ENCODE assay signal across 8 mouse cellular contexts in genomic region chr5:134678031-134678430, GRCm38 (mm10). TPM values are rescaled to one million over a fixed set of nuclear protein-coding genes. Genes with fewer than 3 reads are reported as not detected.
DNase-seq lines count a peak whose midpoint lies in the region; ATAC-seq lines count a peak whose summit lies in the region.
"Had no signal": no experiment of that assay in that cellular context is flagged by ENCODE, and none has a peak within 500 bp of the region (broad histone marks: within the 10 kb centered on the region; RNA-seq: fewer than 3 reads in every experiment).

No protein-coding gene starts in this region.

- peak; percentile 17 for ATAC-seq in CD4-positive, CD25-positive, alpha-beta regulatory T cell, adult 4 months
- ATAC-seq in heart, embryonic 11.5 days (replicated peaks; ENCODE audit: insufficient number of reproducible peaks, low FRiP score, low TSS enrichment): no peak
- ATAC-seq in lung, embryonic 16.5 days (ENCODE audit: low read depth): no peak
- ATAC-seq in forebrain, embryonic 13.5 days: no peak

- WGBS in heart, embryonic 11.5 days (ENCODE audit: insufficient replicate concordance): 70% methylated on average over 3 of the region's 3 CpGs
- 67% methylated on average over 3 of the region's 3 CpGs for WGBS in lung, embryonic 16.5 days
- 79% methylated on average over 3 of the region's 3 CpGs for WGBS in forebrain, embryonic 13.5 days

- no peaks in the 10 kb centered on the region for H3K27me3 ChIP-seq in heart, embryonic 11.5 days (ENCODE audit: control insufficient read depth, insufficient read depth, low read length)
- H3K27me3 ChIP-seq in lung, embryonic 16.5 days (ENCODE audit: control insufficient read depth, insufficient read depth, low read depth, low read length): no peaks in the 10 kb centered on the region
- no peaks in the 10 kb centered on the region for H3K27me3 ChIP-seq in forebrain, embryonic 13.5 days

- peaks cover 45% of the 10 kb centered on the region for H3K4me1 ChIP-seq in heart, embryonic 11.5 days (ENCODE audit: control insufficient read depth, insufficient read depth, low read length)
- H3K4me1 ChIP-seq in lung, embryonic 16.5 days (replicated peaks; ENCODE audit: control insufficient read depth, insufficient read depth, low read length): peaks cover 36% of the 10 kb centered on the region
- peaks cover 27% of the 10 kb centered on the region for H3K4me1 ChIP-seq in forebrain, embryonic 13.5 days

- H3K9ac ChIP-seq in heart, embryonic 11.5 days (ENCODE audit: low read depth, low read length): peak overlapping the region; percentile 10; the same call in 1 of the 2 replicates
- H3K9ac ChIP-seq in lung, embryonic 16.5 days (ENCODE audit: low read length): peak overlapping the region; percentile 33
- no peak overlapping the region for H3K9ac ChIP-seq in forebrain, embryonic 13.5 days
- H3K9ac ChIP-seq: liver, embryonic 14.5 days had no signal

- H3K9me3 ChIP-seq in heart, embryonic 11.5 days (replicated peaks; ENCODE audit: control insufficient read depth, low read length): no peaks in the 10 kb centered on the region
- H3K9me3 ChIP-seq in lung, embryonic 16.5 days (ENCODE audit: control insufficient read depth, low read length): no peaks in the 10 kb centered on the region
- no peaks in the 10 kb centered on the region for H3K9me3 ChIP-seq in forebrain, embryonic 13.5 days (replicated peaks)

- H3K4me3 ChIP-seq in heart, embryonic 11.5 days (ENCODE audit: low read depth, low read length): no peak overlapping the region
- peak overlapping the region; percentile 10; the same call in 1 of the 2 replicates for H3K4me3 ChIP-seq in lung, embryonic 16.5 days (ENCODE audit: low read length)
- H3K4me3 ChIP-seq in forebrain, embryonic 13.5 days: no peak overlapping the region

- DNase-seq in B cell, adult 2 months: peak; percentile 34 to 48
- no peak for DNase-seq in cerebellum, postnatal 25 days
- DNase-seq in neural tube, embryonic 10.5 days (ENCODE audit: extremely low spot score, low spot score): no peak

- 0 out of 2 replicates have a peak overlapping the region, but pooled peaks have one; percentile 6 for H3K27ac ChIP-seq in heart, embryonic 11.5 days (ENCODE audit: low read depth, low read length)
- H3K27ac ChIP-seq in lung, embryonic 16.5 days (ENCODE audit: low read length): peak overlapping the region; percentile 42
- H3K27ac ChIP-seq in forebrain, embryonic 13.5 days: no peak overlapping the region
- H3K27ac ChIP-seq: liver, embryonic 14.5 days had no signal

- H3K4me2 ChIP-seq in heart, embryonic 11.5 days: peak overlapping the region; percentile 19
- peak overlapping the region; percentile 24 for H3K4me2 ChIP-seq in lung, embryonic 16.5 days (ENCODE audit: low read depth, low read length)
- H3K4me2 ChIP-seq in forebrain, embryonic 13.5 days: no peak overlapping the region

- no peaks in the 10 kb centered on the region for H3K36me3 ChIP-seq in heart, embryonic 11.5 days (ENCODE audit: control insufficient read depth, insufficient read depth, low read length)
- H3K36me3 ChIP-seq in lung, embryonic 16.5 days (ENCODE audit: control insufficient read depth, insufficient read depth, low read length): no peaks in the 10 kb centered on the region
- H3K36me3 ChIP-seq in forebrain, embryonic 13.5 days (ENCODE audit: poor library complexity, severe bottlenecking): peaks cover 31% of the 10 kb centered on the region

RNA-seq across cellular contexts. Expression of gene Limk1, which starts 10.4 kb away (rescaled TPM):
- 1 to 10 TPM; 3.8 to 6.9 TPM for polyA plus RNA-seq in CD4-positive, CD25-positive, alpha-beta regulatory T cell, adult 4 months (2017; shearing (Covaris generic))
- 2.6 and 3.3 TPM in 2 replicates for polyA plus RNA-seq in heart, embryonic 11.5 days (2014; fragmentation: Nextera tagmentation; extraction: Ambion mirVana)
- polyA plus RNA-seq in lung, embryonic 16.5 days (2015; fragmentation: Nextera tagmentation; extraction: Ambion mirVana): 8.3 and 9.1 TPM in 2 replicates
- 13.8 and 14.1 TPM in 2 replicates for polyA plus RNA-seq in forebrain, embryonic 13.5 days (2015; fragmentation: Nextera tagmentation; extraction: Ambion mirVana)

RNA-seq across cellular contexts. Expression of gene Eif4h, which starts 38.7 kb away (rescaled TPM):
- 10 to 100 TPM; 94.2 to 96.9 TPM for polyA plus RNA-seq in CD4-positive, CD25-positive, alpha-beta regulatory T cell, adult 4 months (2017; shearing (Covaris generic))
- 344 and 355 TPM in 2 replicates for polyA plus RNA-seq in heart, embryonic 11.5 days (2014; fragmentation: Nextera tagmentation; extraction: Ambion mirVana)
- 493 and 502 TPM in 2 replicates for polyA plus RNA-seq in lung, embryonic 16.5 days (2015; fragmentation: Nextera tagmentation; extraction: Ambion mirVana)
- 402 and 441 TPM in 2 replicates for polyA plus RNA-seq in forebrain, embryonic 13.5 days (2015; fragmentation: Nextera tagmentation; extraction: Ambion mirVana)

Comparison
In these comparisons a context has a peak if more than half of its experiments do, and no peak if none do; other contexts are left out.
1. DNase-seq: peak in B cell, adult 2 months (2 of 2); none in cerebellum, postnatal 25 days (0 of 2) and neural tube, embryonic 10.5 days (single experiment).